Mouse (Mus musculus) limb, embryonic 11.5 days (tissue): ENCODE data around the gene Cdh22. TPM values are rescaled to one million over a fixed set of nuclear protein-coding genes. Genes with fewer than 3 reads are reported as not detected.

Experiments
- ATAC-seq: fragments of 200-750 bp; cut with Nextera tagmentation; 2 replicates; pipeline ENCODE4 v1.8.0; 2017; ENCODE audit warnings: low read depth; ENCODE audit not compliant: insufficient number of reproducible peaks, low FRiP score, low TSS enrichment
- DNase-seq: peaks from one replicate; pipeline ENCODE4 v3.0.0-alpha.2; 2015; ENCODE audit warnings: low spot score
- H3K27ac ChIP-seq: fragments of 300-500 bp; sonication (generic); replicated peaks from 2 replicates; pipeline ENCODE4 v1.5.1; 2014; ENCODE audit warnings: low read depth, mild to moderate bottlenecking, low read length
- H3K27me3 ChIP-seq: fragments of 300-500 bp; sonication (generic); 2 replicates; pipeline ENCODE4 v1.6.1; 2014; ENCODE audit warnings: mild to moderate bottlenecking, low read length, mixed read lengths; ENCODE audit not compliant: control insufficient read depth, insufficient read depth
- H3K36me3 ChIP-seq: fragments of 300-500 bp; sonication (generic); 2 replicates; pipeline ENCODE4 v1.6.1; 2014; ENCODE audit warnings: mild to moderate bottlenecking, low read length, moderate library complexity, mixed read lengths; ENCODE audit not compliant: control insufficient read depth, insufficient read depth
- H3K4me1 ChIP-seq: fragments of 300-500 bp; sonication (generic); 2 replicates; pipeline ENCODE4 v1.6.1; 2014; ENCODE audit warnings: low read length, mixed read lengths; ENCODE audit not compliant: control insufficient read depth, insufficient read depth
- H3K4me2 ChIP-seq: fragments of 300-500 bp; sonication (generic); 2 replicates; pipeline ENCODE4 v1.6.1; 2014; ENCODE audit warnings: low read depth, mild to moderate bottlenecking, moderate library complexity; ENCODE audit not compliant: severe bottlenecking
- H3K4me3 ChIP-seq: fragments of 300-500 bp; sonication (generic); 2 replicates; pipeline ENCODE4 v1.5.1; 2014; ENCODE audit warnings: low read depth, low read length
- H3K9ac ChIP-seq: fragments of 300-500 bp; sonication (generic); 2 replicates; pipeline ENCODE4 v1.6.1; 2014; ENCODE audit warnings: mild to moderate bottlenecking, low read length
- H3K9me3 ChIP-seq: fragments of 300-500 bp; sonication (generic); 2 replicates; pipeline ENCODE4 v1.6.1; 2016; ENCODE audit warnings: low read length; ENCODE audit not compliant: control insufficient read depth
- WGBS: fragments of 180-500 bp; shearing (Covaris S2); extraction: QIAGEN DNeasy Blood & Tissue Kit; methylation state at CpG from one replicate; pipeline ENCODE4 v1.1.7; 2014; 5-methylcytosine and 5-hydroxymethylcytosine counted together
- polyA plus RNA-seq: library from polyadenylated mRNA; unstranded; fragments of >200 nt; fragmentation: Nextera tagmentation; extraction: Ambion mirVana; gene quantifications from 2 replicates; pipeline ENCODE4 v1.2.1, GENCODE M21; 2014

Cdh22 gene
- polyA plus RNA-seq, 1 experiment from 2014 or later, result 1.1 TPM

GRCm38 (mm10) chr2:165120765-165121164 is 113.9 kb downstream of the Cdh22 start:
- no peak overlapping the region for H3K27ac ChIP-seq
- H3K36me3 ChIP-seq, result no peaks in the 10 kb centered on the region
- H3K4me3 ChIP-seq, result no peak overlapping the region
- H3K9ac ChIP-seq, result no peak overlapping the region
- 70% methylated on average over 9 of the region's 9 CpGs for WGBS
- ATAC-seq (no peak), DNase-seq (no peak)
- peaks cover 26% of the 10 kb centered on the region for H3K27me3 ChIP-seq
- H3K4me1 ChIP-seq, result no peaks in the 10 kb centered on the region
- no peak overlapping the region for H3K4me2 ChIP-seq
- no peaks in the 10 kb centered on the region for H3K9me3 ChIP-seq

- ATAC-seq (no peak), DNase-seq (peak; percentile 60)
- Histone ChIP-seq H3K27ac (no peak overlapping the region), H3K9me3 (no peaks in the 10 kb centered on the region), H3K4me1 (no peaks in the 10 kb centered on the region), H3K4me3 (no peak overlapping the region), H3K27me3 (peaks cover 85% of the 10 kb centered on the region), H3K4me2 (no peak overlapping the region), H3K36me3 (no peaks in the 10 kb centered on the region), H3K9ac (no peak overlapping the region)
- WGBS, result 25% methylated on average over 11 of the region's 11 CpGs
Observed at GRCm38 (mm10) chr2:165113733-165114132, 120.9 kb downstream of the Cdh22 start.

GRCm38 (mm10) chr2:165112149-165112548 is 122.5 kb downstream of the Cdh22 start:
- H3K9ac ChIP-seq, result no peak overlapping the region
- H3K9me3 ChIP-seq, result no peaks in the 10 kb centered on the region
- DNase-seq, result peak; percentile 93
- H3K4me3 ChIP-seq, result no peak overlapping the region
- H3K27me3 ChIP-seq, result peaks cover 83% of the 10 kb centered on the region
- no peaks in the 10 kb centered on the region for H3K4me1 ChIP-seq
- 1% methylated on average over 43 of the region's 54 CpGs for WGBS
- H3K4me2 ChIP-seq, result no peak overlapping the region
- no peaks in the 10 kb centered on the region for H3K36me3 ChIP-seq
- H3K27ac ChIP-seq, result no peak overlapping the region
- peak; percentile 63; the same call in 1 of the 2 replicates for ATAC-seq

- no peak overlapping the region for H3K9ac ChIP-seq
- DNase-seq, result no peak
- peaks cover 61% of the 10 kb centered on the region for H3K27me3 ChIP-seq
- no peak overlapping the region for H3K27ac ChIP-seq
- H3K4me1 ChIP-seq, result no peaks in the 10 kb centered on the region
- H3K9me3 ChIP-seq, result no peaks in the 10 kb centered on the region
- no peak overlapping the region for H3K4me2 ChIP-seq
- H3K36me3 ChIP-seq, result no peaks in the 10 kb centered on the region
- WGBS, result 22% methylated on average over 18 of the region's 18 CpGs
- no peak; the same call in 1 of the 2 replicates for ATAC-seq
- no peak overlapping the region for H3K4me3 ChIP-seq
Observed at GRCm38 (mm10) chr2:165106585-165106984, 128.1 kb downstream of the Cdh22 start.

- Histone ChIP-seq H3K4me3 (no peak overlapping the region), H3K4me2 (no peak overlapping the region), H3K36me3 (no peaks in the 10 kb centered on the region), H3K4me1 (peaks cover 4% of the 10 kb centered on the region; the same call in 1 of the 2 replicates), H3K27ac (no peak overlapping the region), H3K9me3 (no peaks in the 10 kb centered on the region), H3K9ac (no peak overlapping the region), H3K27me3 (peaks cover 51% of the 10 kb centered on the region)
- DNase-seq (no peak), ATAC-seq (no peak)
- WGBS, result 64% methylated on average over 16 of the region's 16 CpGs
Observed at GRCm38 (mm10) chr2:165105513-165106079, 129.1 kb downstream of the Cdh22 start.

- Histone ChIP-seq H3K9ac (no peak overlapping the region), H3K9me3 (no peaks in the 10 kb centered on the region), H3K36me3 (no peaks in the 10 kb centered on the region), H3K4me2 (no peak overlapping the region), H3K27me3 (peaks cover 29% of the 10 kb centered on the region), H3K4me1 (peaks cover 4% of the 10 kb centered on the region; the same call in 1 of the 2 replicates), H3K4me3 (no peak overlapping the region), H3K27ac (no peak overlapping the region)
- no peak for ATAC-seq
- DNase-seq, result no peak
- 78% methylated on average over 3 of the region's 3 CpGs for WGBS
Observed at GRCm38 (mm10) chr2:165102920-165103319, 131.7 kb downstream of the Cdh22 start.

- DNase-seq (no peak), ATAC-seq (no peak)
- 4% methylated on average over 6 of the region's 6 CpGs for WGBS
- H3K36me3 ChIP-seq, result no peaks in the 10 kb centered on the region
- H3K9ac ChIP-seq, result no peak overlapping the region
- no peaks in the 10 kb centered on the region for H3K9me3 ChIP-seq
- peaks cover 24% of the 10 kb centered on the region for H3K27me3 ChIP-seq
- no peak overlapping the region for H3K4me2 ChIP-seq
- H3K4me3 ChIP-seq, result no peak overlapping the region
- peaks cover 16% of the 10 kb centered on the region for H3K4me1 ChIP-seq
- no peak overlapping the region for H3K27ac ChIP-seq
Observed at GRCm38 (mm10) chr2:165100749-165101148, 133.9 kb downstream of the Cdh22 start.

GRCm38 (mm10) chr2:165098861-165099260 is 135.8 kb downstream of the Cdh22 start:
- Histone ChIP-seq H3K9ac (no peak overlapping the region), H3K4me3 (no peak overlapping the region), H3K4me2 (no peak overlapping the region), H3K4me1 (peaks cover 23% of the 10 kb centered on the region), H3K27me3 (peaks cover 17% of the 10 kb centered on the region; the same call in 1 of the 2 replicates), H3K9me3 (no peaks in the 10 kb centered on the region), H3K36me3 (no peaks in the 10 kb centered on the region), H3K27ac (no peak overlapping the region)
- ATAC-seq (no peak), DNase-seq (no peak)
- 86% methylated on average over 3 of the region's 3 CpGs for WGBS

GRCm38 (mm10) chr2:165096367-165096766 is 138.3 kb downstream of the Cdh22 start:
- Histone ChIP-seq H3K9ac (no peak overlapping the region), H3K27ac (no peak overlapping the region), H3K4me3 (no peak overlapping the region), H3K36me3 (no peaks in the 10 kb centered on the region), H3K27me3 (peaks cover 12% of the 10 kb centered on the region; the same call in 1 of the 2 replicates), H3K4me2 (no peak overlapping the region; the same call in 1 of the 2 replicates), H3K4me1 (peaks cover 23% of the 10 kb centered on the region), H3K9me3 (no peaks in the 10 kb centered on the region)
- 15% methylated on average over 10 of the region's 10 CpGs for WGBS
- peak; percentile 66 for DNase-seq
- no peak for ATAC-seq
